Mouse (Mus musculus): ENCODE measurements around the gene Wdr18.

Gene Wdr18

DNA sequence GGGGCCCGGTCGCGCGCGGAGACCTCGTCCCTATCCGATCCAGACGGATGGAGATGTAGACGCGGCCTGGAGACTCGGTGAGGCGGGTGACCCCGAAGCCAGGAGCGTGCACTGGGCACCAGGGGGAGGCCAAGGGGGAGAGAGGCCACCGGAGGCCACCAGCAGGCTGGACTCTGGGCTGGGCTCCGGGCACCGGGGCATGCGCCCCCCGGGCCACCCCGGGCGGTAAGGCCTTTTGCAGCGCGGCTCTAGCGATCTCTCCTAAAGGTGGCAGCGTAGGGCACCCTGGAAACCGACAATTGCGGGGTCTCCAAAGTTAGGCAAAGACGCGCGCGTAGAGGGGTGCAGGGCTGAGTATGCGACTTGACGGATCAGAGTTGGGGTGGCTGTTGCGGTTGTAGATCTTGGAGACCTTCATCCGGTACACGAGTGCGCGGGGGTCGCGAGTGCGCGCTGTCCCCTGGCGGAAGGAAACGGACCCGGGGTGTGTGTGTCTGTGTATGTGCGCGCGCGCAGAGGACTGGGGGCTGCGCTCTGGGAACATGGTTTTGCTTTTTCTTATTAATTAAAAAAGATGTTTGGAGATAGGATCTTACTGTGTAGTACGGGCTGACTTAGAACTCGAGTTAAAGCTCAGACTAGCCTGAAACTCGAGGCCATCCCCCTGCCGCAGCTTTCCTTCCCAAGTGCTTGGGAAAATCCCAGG, 32.5 kb upstream of the Wdr18 start:
- peak; percentile 36 to 58 for DNase-seq (ENCODE audit: low spot score in 2 of 2)

GRCm38 (mm10) chr10:79928030-79928694, 31.8 kb upstream of the Wdr18 start:
- no peak for DNase-seq (ENCODE audit: low spot score in 2 of 2)

- no peak for DNase-seq (ENCODE audit: low spot score in 2 of 2)
Observed at GRCm38 (mm10) chr10:79928907-79929701, 30.8 kb upstream of the Wdr18 start.

DNA sequence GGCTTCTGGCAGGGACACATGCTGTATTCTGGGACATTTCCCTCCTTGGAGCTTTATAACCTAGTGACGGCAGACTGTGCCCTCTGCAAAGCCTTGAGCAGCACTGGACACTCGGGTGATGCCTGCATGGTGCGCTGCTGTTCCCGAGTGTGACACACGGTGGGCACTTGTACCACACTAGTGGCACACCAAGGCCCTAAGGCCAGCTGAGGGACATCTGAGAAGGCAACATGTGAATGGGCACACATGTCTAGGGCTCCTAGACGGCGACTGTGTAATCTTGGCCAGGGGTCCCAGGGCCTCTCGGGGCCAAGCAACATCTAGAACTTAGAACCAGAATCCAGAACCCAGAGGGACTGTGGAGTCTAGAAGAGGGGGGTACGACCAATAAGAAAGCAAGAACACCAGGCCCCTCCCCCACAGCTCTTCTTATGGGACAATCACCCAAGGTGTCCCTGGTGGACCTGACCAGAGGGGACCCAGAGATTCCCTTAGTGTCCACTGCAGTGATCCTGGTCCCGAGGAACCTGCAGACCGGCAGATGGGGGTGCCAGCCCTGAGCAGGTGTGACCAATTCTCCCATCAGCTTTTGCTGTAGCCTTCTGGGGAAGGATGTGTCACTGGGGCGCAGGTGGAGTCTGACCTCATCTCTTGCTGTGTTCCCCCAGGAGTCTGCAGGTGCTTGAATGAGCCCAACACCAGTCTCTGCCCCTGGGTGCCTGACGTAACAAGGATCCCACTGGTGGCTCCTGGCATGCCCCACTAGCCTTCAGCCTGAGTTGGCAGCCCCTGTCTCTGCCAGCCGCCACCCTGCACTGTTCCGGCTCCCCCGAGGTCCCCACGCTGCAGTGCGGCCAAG, 29.8 kb upstream of the Wdr18 start:
- DNase-seq (ENCODE audit: low spot score in 2 of 2): no peak

- DNase-seq (ENCODE audit: low spot score in 2 of 2): no peak
Observed at GRCm38 (mm10) chr10:79930826-79931186, 29.1 kb upstream of the Wdr18 start.

DNA sequence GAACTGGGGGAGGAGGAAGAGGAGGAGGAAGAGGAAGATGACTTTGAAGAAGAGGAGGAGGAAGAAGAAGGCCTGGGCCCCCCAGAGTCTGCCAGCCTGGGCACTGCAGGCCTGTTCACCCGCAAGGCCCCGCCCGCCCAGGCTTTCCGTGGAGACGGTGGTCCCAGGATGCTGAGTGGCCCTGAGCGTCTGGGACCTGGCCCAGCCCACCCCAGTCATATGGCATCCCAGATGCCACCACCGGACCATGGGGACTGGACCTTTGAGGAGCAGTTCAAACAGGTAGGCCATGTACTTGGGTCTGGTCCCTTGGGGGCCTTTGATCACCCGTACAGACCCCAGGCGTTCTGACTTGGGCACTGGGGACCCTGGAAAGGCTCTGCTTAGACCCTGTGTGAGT, 28.2 kb upstream of the Wdr18 start:
- DNase-seq (ENCODE audit: low spot score in 2 of 2): no peak

- DNase-seq (ENCODE audit: low spot score in 2 of 2): peak in 1 of 2 experiments; percentile 45
Observed at GRCm38 (mm10) chr10:79932736-79933135, 27.2 kb upstream of the Wdr18 start.

DNA sequence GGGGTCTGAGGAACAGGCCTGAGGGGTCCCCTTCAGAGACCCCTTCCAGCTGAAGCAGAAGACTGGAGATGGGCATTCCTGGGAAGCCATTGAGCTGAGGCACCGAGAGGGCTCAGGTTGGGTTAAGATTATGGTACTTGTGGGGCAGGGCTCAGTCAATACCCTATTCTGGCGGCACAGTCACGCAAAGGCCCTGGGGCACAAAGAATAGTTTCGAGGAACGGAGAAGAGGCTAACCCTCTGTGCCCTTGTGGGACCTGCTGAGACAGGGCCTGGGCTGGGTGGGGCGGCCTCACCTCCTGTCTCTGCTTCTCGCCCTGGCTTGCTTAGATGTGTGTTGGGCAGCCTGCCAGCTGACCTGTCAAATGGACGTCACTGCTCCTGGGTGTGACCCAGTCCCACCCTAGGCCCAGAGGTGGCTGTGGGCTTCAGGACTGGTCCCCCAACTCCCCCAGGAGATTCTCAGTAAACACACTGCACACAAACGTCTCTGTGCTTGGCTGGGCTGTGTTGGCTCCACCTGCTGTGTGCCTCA, 26.7 kb upstream of the Wdr18 start:
- no peak for DNase-seq (ENCODE audit: low spot score in 2 of 2)

- no peak for DNase-seq (ENCODE audit: low spot score in 2 of 2)
Observed at GRCm38 (mm10) chr10:79933861-79934260, 26.1 kb upstream of the Wdr18 start.

GRCm38 (mm10) chr10:79934272-79934721, 25.7 kb upstream of the Wdr18 start:
- peak; percentile 61 to 70 for DNase-seq (ENCODE audit: low spot score in 2 of 2)

GRCm38 (mm10) chr10:79934794-79935569, 25.0 kb upstream of the Wdr18 start:
- no peak for DNase-seq (ENCODE audit: low spot score in 2 of 2)

DNA sequence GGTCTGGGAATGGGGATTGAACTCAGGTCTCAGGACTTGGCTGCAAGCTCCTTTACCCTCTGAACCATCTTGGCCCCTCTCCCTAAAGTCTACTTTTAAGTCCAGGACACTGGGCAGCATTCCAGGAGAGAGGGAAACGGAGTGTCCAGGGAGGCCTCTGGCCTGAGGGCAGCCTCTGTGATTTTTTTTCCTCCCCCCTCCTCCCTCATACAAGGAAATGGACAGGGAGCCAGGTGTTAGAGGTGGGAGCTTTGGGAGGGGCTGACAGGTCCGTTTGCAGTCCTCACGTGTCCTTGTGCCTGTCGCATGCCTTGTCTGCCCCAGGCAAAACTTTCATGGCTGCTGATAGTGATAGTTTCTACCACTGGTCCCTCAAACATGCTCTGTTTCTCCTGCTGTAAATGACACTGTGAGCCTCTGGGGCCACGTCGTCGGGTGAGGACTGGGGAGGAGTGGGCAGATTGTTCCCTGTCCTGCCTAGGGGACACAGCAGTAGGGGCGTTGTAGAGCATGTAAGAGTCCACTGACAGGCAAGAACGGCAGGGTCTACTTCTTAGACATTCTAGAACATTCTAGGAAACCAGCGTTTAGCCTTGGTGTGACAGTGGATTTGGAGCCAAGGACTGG, 23.6 kb upstream of the Wdr18 start:
- no peak for DNase-seq (ENCODE audit: low spot score in 2 of 2)

- no peak for DNase-seq (ENCODE audit: low spot score in 2 of 2)
Observed at GRCm38 (mm10) chr10:79936911-79937441, 23.0 kb upstream of the Wdr18 start.

- DNase-seq (ENCODE audit: low spot score in 2 of 2): no peak
Observed at GRCm38 (mm10) chr10:79937775-79938526, 22.0 kb upstream of the Wdr18 start.

DNA sequence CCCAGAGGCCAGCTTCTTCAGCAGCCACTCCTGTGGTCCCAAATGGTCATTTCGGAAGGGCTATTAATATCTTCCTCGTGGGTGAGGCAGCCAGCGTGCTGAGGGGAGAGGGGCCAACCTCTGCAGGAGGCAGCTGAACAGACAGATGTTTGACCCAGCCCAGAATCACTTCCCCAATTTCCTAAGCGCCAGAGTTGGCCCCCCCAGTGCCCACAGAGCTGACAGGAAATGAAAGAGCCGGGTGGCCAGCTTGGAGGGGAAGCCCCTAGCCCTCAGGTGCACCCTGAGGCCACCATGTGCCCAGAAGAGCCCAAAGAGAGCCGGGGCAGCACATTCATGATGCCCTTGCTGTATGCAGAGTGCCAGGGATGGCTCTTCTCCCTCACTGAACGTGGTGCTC, 19.2 kb upstream of the Wdr18 start:
- no peak for DNase-seq (ENCODE audit: low spot score in 2 of 2)

GRCm38 (mm10) chr10:79942988-79943387, 17.0 kb upstream of the Wdr18 start:
- DNase-seq (ENCODE audit: low spot score in 2 of 2): no peak

DNA sequence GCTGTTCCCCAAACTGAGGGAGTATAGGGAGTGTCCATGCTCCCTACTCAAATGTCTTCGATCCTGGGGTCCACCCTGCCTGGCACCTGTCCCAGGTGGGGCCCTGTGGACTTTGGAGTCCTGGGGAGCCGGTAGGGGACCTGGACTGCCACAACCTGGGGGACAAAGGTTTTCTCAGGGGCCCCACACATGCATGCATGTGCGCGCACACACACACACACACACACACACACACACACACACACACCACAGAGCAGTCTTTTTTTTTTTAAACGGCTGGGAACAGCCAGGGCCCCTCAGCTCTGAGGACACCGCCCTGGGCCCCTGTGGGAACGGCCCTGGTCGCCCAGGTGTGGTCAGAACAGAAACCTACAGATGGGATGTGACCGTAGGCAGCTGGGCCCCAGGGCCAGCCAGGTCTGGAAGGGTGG, 16.5 kb upstream of the Wdr18 start:
- no peak for DNase-seq (ENCODE audit: low spot score in 2 of 2)

GRCm38 (mm10) chr10:79945507-79946234, 14.3 kb upstream of the Wdr18 start:
- no peak for DNase-seq (ENCODE audit: low spot score in 2 of 2)
